Mouse (Mus musculus) liver, embryonic 14.5 days (tissue): ENCODE measurements around the gene Srrm1. TPM values are rescaled to one million over a fixed set of nuclear protein-coding genes. Genes with fewer than 3 reads are reported as not detected.

ENCODE experiments used
- ATAC-seq: fragments of 200-750 bp; cut with Nextera tagmentation; 2 replicates; pipeline ENCODE4 v1.8.0; 2017; ENCODE audit warnings: moderate number of reproducible peaks, mild to moderate bottlenecking, moderate library complexity; ENCODE audit not compliant: insufficient read depth
- DNase-seq, 3 experiments: peaks; one replicate each; pipeline ENCODE4 v3.0.0-alpha.2; 2012 to 2013; ENCODE audit warnings: low read depth in 3 of 3, low spot score in 3 of 3
- H3K27ac ChIP-seq: fragments of 300-500 bp; sonication (generic); 2 replicates; pipeline ENCODE4 v1.5.1; 2014; ENCODE audit warnings: moderate library complexity, mild to moderate bottlenecking, control low read depth, inconsistent platforms
- H3K27me3 ChIP-seq: fragments of 300-500 bp; sonication (generic); 2 replicates; pipeline ENCODE4 v1.6.1; 2014; ENCODE audit warnings: mild to moderate bottlenecking, low read length, moderate library complexity; ENCODE audit not compliant: control insufficient read depth, insufficient read depth
- H3K36me3 ChIP-seq: fragments of 300-500 bp; sonication (generic); replicated peaks from 2 replicates; pipeline ENCODE4 v1.6.1; 2014; ENCODE audit warnings: low read depth; ENCODE audit not compliant: control insufficient read depth, insufficient read depth
- H3K4me1 ChIP-seq, 2 experiments: fragments of 200-500 bp in 1 of 2; fragments of 300-500 bp in 1 of 2; sonication (generic) in 1 of 2; replicated peaks; 2 replicates each; pipeline ENCODE4 v1.6.1; 2012 to 2014; ENCODE audit warnings: antibody characterized with exemption in 1 of 2, inconsistent platforms in 1 of 2, low read length in 1 of 2; ENCODE audit not compliant: control insufficient read depth in 2 of 2, insufficient read depth in 2 of 2
- H3K4me2 ChIP-seq: fragments of 300-500 bp; sonication (generic); 2 replicates; pipeline ENCODE4 v1.6.1; 2014; ENCODE audit warnings: low read depth, mild to moderate bottlenecking, control low read depth, moderate library complexity
- H3K4me3 ChIP-seq, 2 experiments: fragments of 200-500 bp in 1 of 2; fragments of 300-500 bp in 1 of 2; sonication (generic) in 1 of 2; 2 replicates each; pipeline ENCODE4 v1.5.1; 2012 to 2014; ENCODE audit warnings: low read depth in 2 of 2, low read length in 2 of 2, mild to moderate bottlenecking in 2 of 2, control low read depth in 1 of 2, inconsistent platforms in 1 of 2, moderate library complexity in 1 of 2; ENCODE audit not compliant: insufficient read depth in 1 of 2
- H3K9ac ChIP-seq: fragments of 300-500 bp; sonication (generic); replicated peaks from 2 replicates; pipeline ENCODE4 v1.6.1; 2014; ENCODE audit warnings: mild to moderate bottlenecking, control low read depth, moderate library complexity
- H3K9me3 ChIP-seq: fragments of 300-500 bp; sonication (generic); 2 replicates; pipeline ENCODE4 v1.6.1; 2016; ENCODE audit warnings: low read length, mixed read lengths; ENCODE audit not compliant: control insufficient read depth
- CTCF ChIP-seq: IDR thresholded peaks from 2 replicates; pipeline ENCODE4 v1.5.1; 2016; ENCODE audit warnings: antibody characterized with exemption, low read depth, control low read depth
- EP300 ChIP-seq: IDR thresholded peaks from 2 replicates; pipeline ENCODE4 v1.6.1; 2016; ENCODE audit warnings: antibody characterized with exemption, low read depth
- WGBS: fragments of 180-500 bp; shearing (Covaris S2); extraction: QIAGEN DNeasy Blood & Tissue Kit; methylation state at CpG from one replicate; pipeline ENCODE4 v1.1.7; 2014; ENCODE audit not compliant: insufficient replicate concordance; 5-methylcytosine and 5-hydroxymethylcytosine counted together
- polyA plus RNA-seq, 2 experiments: library from polyadenylated mRNA; depleted of rRNA in 1 of 2; stranded (reverse) in 1 of 2; unstranded in 1 of 2; fragments of >200 nt; fragmentation: Nextera tagmentation in 1 of 2; extraction: Ambion mirVana in 1 of 2; gene quantifications; 2 replicates each; pipeline versions ENCODE4 v1.2.1 to v1.2.3; 2012 to 2014

The Srrm1 gene
- polyA plus RNA-seq, 2 experiments = 43.6 to 94.8 TPM

GRCm38 (mm10) chr4:135296565-135296964, 56.6 kb downstream of the Srrm1 start:
- H3K9me3 ChIP-seq = no peaks in the 10 kb centered on the region
- no peak for ATAC-seq
- no peak overlapping the region for H3K4me2 ChIP-seq
- no peak overlapping the region for H3K4me3 ChIP-seq
- no peaks in the 10 kb centered on the region for H3K36me3 ChIP-seq
- DNase-seq = no peak
- H3K4me1 ChIP-seq = peaks cover 18 to 27% of the 10 kb centered on the region in 2 experiments
- TF ChIP-seq EP300 (no peak), CTCF (no peak)
- H3K27ac ChIP-seq = no peak overlapping the region
- H3K9ac ChIP-seq = no peak overlapping the region
- H3K27me3 ChIP-seq = no peaks in the 10 kb centered on the region

DNA sequence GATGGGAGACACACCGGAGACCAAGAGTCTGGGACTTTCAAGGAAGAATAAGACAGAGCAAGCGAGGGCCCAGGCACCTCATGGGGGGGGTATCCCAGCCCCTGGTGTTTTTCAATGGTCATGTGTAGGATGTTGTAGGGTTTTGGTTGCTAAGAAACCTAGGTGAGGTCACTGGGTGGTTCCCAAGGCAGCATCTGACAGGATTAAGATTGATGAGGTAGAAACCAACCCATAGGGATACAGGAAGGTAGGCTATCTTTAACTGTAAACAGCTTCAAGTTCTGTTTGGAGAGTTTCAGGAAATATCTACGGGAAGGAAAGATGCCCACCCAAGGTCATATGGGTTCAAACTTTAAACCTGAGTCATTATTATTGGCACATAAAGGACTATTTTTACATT, 59.3 kb downstream of the Srrm1 start:
- no peaks in the 10 kb centered on the region for H3K27me3 ChIP-seq
- no peaks in the 10 kb centered on the region for H3K36me3 ChIP-seq
- ATAC-seq = no peak
- H3K9me3 ChIP-seq = no peaks in the 10 kb centered on the region
- no peak for TF ChIP-seq EP300
- no peak for DNase-seq
- no peak overlapping the region for H3K9ac ChIP-seq
- no peak overlapping the region for H3K4me2 ChIP-seq
- H3K27ac ChIP-seq = no peak overlapping the region
- H3K4me1 ChIP-seq = peaks cover 19 to 22% of the 10 kb centered on the region in 2 experiments
- no peak overlapping the region for H3K4me3 ChIP-seq
- 68% methylated on average over 3 of the region's 3 CpGs for WGBS

GRCm38 (mm10) chr4:135292477-135293089, 60.5 kb downstream of the Srrm1 start:
- peak; percentile 36; the same call in 1 of the 2 replicates for ATAC-seq
- no peaks in the 10 kb centered on the region for H3K27me3 ChIP-seq
- WGBS = 12% methylated on average over 12 of the region's 12 CpGs
- H3K36me3 ChIP-seq = no peaks in the 10 kb centered on the region
- H3K4me1 ChIP-seq = peaks cover 31 to 34% of the 10 kb centered on the region in 2 experiments
- H3K27ac ChIP-seq = peak overlapping the region; percentile 40; the same call in 1 of the 2 replicates
- H3K4me3 ChIP-seq = peak overlapping the region; percentile 8 to 19
- TF ChIP-seq EP300 = no peak
- no peaks in the 10 kb centered on the region for H3K9me3 ChIP-seq
- peak overlapping the region; percentile 61 for H3K4me2 ChIP-seq
- H3K9ac ChIP-seq = peak overlapping the region; percentile 29; the same call in 1 of the 2 replicates
- DNase-seq = no peak

- TF ChIP-seq CTCF (no peak), EP300 (no peak)
- no peak overlapping the region for H3K9ac ChIP-seq
- H3K4me3 ChIP-seq = no peak overlapping the region
- ATAC-seq (no peak), DNase-seq (no peak)
- peak overlapping the region; percentile 61 for H3K4me2 ChIP-seq
- no peak overlapping the region for H3K27ac ChIP-seq
- no peaks in the 10 kb centered on the region for H3K9me3 ChIP-seq
- peaks cover 38% of the 10 kb centered on the region in 2 experiments for H3K4me1 ChIP-seq
- H3K36me3 ChIP-seq = no peaks in the 10 kb centered on the region
- 42% methylated on average over 6 of the region's 6 CpGs for WGBS
- no peaks in the 10 kb centered on the region for H3K27me3 ChIP-seq
Measured at GRCm38 (mm10) chr4:135291841-135292240, 61.3 kb downstream of the Srrm1 start.

- TF ChIP-seq EP300 (no peak), CTCF (no peak)
- H3K36me3 ChIP-seq = no peaks in the 10 kb centered on the region
- H3K9ac ChIP-seq = no peak overlapping the region; the same call in 1 of the 2 replicates
- no peaks in the 10 kb centered on the region for H3K9me3 ChIP-seq
- H3K27ac ChIP-seq = no peak overlapping the region
- H3K4me1 ChIP-seq = peaks cover 42 to 45% of the 10 kb centered on the region in 2 experiments
- H3K27me3 ChIP-seq = no peaks in the 10 kb centered on the region
- WGBS = 81% methylated on average over 8 of the region's 8 CpGs
- ATAC-seq (no peak), DNase-seq (no peak)
- no peak overlapping the region for H3K4me3 ChIP-seq
- no peak overlapping the region for H3K4me2 ChIP-seq
Measured at GRCm38 (mm10) chr4:135291199-135291598, 61.9 kb downstream of the Srrm1 start.
